Mouse (Mus musculus): ENCODE results near the gene Khdrbs1.
A peak's percentile ranks its signal among the peaks of the same experiment; 100 is the strongest.
"Not testable (repeated sequence)": the region's sequence is repeated elsewhere in the genome, so short reads cannot be mapped to it uniquely, and the experiment has no call there.

The Khdrbs1 gene

DNA sequence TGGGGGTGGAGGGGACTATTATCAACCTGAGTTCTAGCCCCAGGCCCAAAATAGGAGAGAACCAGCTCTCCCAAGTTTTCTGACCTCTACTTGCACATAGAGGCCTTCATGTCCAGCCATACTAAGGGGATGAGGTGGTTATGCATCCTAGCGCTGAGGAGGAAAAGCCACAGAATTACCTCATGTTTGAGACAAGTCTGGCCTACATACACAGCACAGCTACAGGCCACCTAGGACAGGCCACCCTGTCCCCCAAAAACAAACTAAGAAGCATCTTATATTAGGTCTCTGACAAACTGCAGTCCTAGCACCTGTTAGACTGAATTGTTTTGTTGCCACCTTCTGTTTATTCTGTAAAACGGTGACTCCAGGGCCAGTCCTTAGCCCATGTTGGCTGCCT is 1.4 kb upstream of the Khdrbs1 start:
- DNase-seq (ENCODE audit: low read depth, low spot score): no peak

DNA sequence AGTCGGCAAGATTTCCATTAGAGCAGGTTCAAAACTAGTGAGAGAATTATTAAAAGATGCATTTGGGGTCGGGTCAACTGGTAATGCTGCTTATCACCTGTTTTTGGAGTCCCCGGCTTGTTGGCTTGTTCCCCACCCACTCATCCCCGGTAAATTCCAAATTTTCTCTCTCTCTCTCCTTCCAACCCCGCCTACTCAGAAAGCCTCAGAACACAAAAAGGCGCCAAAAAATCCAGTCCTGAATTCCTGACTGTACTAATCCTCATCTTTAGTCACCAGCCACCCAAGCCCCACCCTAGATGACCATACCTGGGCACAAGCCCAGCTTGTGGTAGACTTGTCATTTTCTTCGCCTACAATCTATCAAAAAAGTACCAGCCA is 897 bp upstream of the Khdrbs1 start:
- no peak for DNase-seq (ENCODE audit: low read depth, low spot score)

DNA sequence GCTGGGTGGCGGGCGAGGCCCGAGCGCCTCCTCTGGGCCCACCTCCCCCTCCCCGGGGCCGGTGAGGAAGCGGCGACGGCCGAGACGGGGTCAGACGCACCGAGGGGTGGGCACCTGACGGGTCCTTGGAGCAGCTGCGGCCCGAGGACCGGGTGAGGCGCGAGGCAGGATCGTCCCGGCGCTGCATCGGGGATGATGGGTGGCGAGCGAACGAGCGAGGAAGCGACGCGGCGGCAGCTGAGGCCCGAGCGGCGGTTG is 200 bp downstream of the Khdrbs1 start:
- DNase-seq (ENCODE audit: low read depth, low spot score): no peak

GRCm38 (mm10) chr4:129741251-129741973 is 691 bp downstream of the Khdrbs1 start:
- DNase-seq (ENCODE audit: low read depth, low spot score): peak; percentile 41

GRCm38 (mm10) chr4:129739111-129739645 is 2.9 kb downstream of the Khdrbs1 start:
- no peak for DNase-seq (ENCODE audit: low read depth, low spot score)

DNA sequence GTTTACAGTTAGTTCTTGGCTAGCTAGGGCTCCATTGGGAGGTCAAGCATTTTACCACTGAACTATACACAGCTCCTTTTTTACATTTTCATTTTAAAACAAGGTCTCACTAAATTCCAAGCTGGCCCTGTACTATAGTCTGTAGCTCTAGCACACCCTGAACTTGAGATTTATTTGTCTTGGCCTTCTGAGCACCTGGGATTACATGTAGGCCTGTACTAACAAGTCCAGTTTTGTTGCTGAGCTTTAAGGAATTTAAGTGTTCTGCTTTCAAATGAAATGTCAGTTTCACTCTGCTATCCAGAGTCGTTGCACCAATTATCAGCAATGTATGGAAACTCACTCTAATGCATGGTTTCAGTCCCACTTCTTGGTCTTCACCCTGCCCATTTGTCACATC is 5.9 kb downstream of the Khdrbs1 start:
- no peak for DNase-seq (ENCODE audit: low read depth, low spot score)

GRCm38 (mm10) chr4:129735485-129735884 is 6.6 kb downstream of the Khdrbs1 start:
- peak; percentile 33 for DNase-seq (ENCODE audit: low read depth, low spot score)

- no peak for DNase-seq (ENCODE audit: low read depth, low spot score)
Observed at GRCm38 (mm10) chr4:129731423-129731822, 10.7 kb downstream of the Khdrbs1 start.

- DNase-seq (ENCODE audit: low read depth, low spot score): no peak
Observed at GRCm38 (mm10) chr4:129716310-129716709, 25.8 kb downstream of the Khdrbs1 start.

DNA sequence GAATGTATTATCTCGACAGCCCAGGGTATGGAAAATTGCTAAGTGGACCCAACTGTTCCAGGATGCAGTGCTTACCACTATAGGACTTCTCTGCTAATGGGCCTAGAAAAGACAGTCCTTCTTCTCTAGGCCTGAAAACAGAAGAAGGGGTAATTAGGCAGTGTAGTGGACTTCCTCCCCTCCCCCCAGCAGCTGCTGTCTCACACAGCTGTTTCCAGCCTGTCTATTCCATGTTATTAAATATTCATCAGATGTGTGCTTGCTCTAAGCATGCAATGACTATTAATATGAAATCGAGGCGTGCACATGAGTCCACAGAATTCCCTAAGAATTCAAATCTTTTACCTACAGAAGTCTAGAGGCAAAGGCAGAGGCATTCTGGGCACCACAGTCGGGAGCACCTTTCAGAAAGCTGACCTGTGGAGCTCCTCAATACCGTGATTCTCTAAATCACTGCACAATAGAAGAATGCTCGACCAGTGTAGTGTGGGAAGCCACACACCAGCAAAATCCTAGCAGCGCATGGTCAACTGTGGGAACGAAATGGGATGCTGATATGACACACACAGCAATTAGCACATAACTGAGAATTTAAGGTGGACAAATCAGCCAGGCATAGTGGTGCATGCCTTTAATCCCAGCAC is 32.5 kb downstream of the Khdrbs1 start:
- DNase-seq (ENCODE audit: low read depth, low spot score): no peak

GRCm38 (mm10) chr4:129706750-129707149 is 35.4 kb downstream of the Khdrbs1 start:
- DNase-seq (ENCODE audit: low read depth, low spot score): no peak

DNA sequence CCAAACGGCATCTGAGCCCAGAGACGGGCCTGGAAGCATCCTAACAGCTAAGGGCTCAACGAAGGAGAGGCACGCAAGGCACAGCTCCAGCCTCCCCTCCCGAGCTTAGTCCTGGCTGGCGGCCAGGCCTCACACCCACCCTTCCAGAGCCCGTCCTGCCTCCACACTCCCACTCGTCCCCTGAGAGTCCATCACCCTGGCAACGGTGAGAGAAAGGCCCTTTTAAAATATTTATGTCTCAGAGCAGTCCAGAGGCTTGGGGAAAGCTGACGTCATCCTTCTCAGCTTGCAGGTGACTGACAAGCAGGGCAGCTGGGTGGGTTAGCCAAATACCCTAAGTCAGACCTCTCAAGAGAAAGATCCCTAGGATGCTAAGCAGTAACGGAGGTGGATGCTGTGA is 39.6 kb downstream of the Khdrbs1 start:
- peak; percentile 21 for DNase-seq (ENCODE audit: low read depth, low spot score)

DNA sequence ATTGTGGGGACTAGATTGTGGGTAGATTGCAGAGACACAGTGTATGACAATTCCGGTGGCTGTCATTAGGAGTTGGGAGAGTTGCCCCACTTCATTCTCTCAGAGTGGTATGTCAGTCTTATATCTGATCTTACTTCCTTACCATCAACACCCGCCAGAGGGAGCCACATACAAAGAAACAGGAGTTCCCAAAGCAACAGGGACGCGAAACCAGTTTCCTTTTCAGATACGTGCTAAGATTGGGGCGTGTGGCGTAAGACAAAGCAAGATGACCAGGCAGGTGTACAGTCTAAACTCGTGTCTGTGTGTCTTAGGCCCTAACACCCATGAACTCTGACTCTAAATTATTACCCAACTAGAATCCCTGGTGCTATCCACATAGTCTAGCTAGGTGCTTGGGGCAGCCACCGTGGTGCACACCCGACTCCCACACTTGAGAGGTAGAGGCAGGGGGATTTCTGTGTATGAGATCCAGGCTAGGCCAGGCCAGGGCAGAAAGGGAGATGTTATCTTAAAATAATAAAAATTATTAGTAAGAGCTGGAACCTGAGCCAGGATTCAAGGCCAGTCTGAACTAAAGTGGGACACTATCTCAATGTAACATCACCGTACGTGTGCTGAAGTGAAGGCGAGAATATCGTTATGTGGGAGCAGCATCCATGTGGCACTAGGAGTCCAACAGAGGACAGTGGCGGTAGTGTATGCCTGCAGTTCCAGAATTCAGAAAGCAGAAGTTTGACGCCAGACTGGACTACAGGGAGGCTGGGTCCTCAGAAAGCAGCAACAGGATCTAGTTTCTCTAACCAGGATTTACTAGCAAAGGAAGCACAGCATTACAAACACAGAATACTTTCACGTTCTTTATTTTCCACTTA is 40.4 kb downstream of the Khdrbs1 start:
- DNase-seq (ENCODE audit: low read depth, low spot score): peak; percentile 82

DNA sequence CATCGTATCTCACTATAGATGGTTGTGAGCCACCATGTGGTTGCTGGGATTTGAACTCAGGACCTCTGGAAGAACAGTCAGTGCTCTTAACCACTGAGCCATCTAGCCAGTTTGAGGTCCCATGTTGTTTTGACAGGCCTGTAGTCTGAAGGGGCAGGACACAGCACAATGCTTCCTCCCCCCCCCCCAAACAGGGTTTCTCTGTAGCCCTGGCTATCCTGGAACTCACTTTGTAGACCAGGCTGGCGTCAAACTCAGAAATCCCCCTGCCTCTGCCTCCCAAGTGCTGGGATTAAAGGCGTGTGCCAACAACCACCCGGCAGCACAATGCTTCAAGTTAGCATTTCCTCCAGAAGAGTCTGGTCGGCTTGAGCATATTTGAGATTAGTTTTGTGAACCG is 41.4 kb downstream of the Khdrbs1 start:
- not testable (repeated sequence) for DNase-seq (ENCODE audit: low read depth, low spot score)

GRCm38 (mm10) chr4:129700216-129700615 is 41.9 kb downstream of the Khdrbs1 start:
- DNase-seq (ENCODE audit: low read depth, low spot score): no peak

GRCm38 (mm10) chr4:129697191-129697590 is 44.9 kb downstream of the Khdrbs1 start:
- no peak for DNase-seq (ENCODE audit: low read depth, low spot score)

GRCm38 (mm10) chr4:129696158-129696985 is 45.7 kb downstream of the Khdrbs1 start, which contains the start of gene Tmem39b:
Gene Tmem39b (minus strand): TSS chr4:129696838.
- DNase-seq (ENCODE audit: low read depth, low spot score): peak; percentile 93

DNA sequence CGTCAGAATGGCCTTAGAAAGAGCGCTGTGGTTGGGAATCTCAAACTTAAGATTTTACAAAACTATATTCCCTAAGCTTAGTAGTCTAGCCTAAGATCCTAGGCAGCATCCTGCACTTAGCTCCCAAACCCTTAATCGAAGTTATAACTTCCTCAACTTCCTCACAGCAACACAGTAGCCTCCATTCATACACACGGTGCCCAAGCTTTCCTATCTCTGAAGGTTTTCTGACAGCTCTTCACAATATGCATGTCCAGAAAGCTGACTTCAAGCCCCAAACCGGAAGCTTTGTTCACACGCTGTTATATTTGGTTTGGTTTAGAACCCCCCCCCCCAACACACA is 46.3 kb downstream of the Khdrbs1 start:
- no peak for DNase-seq (ENCODE audit: low read depth, low spot score)

GRCm38 (mm10) chr4:129684531-129684930 is 57.6 kb downstream of the Khdrbs1 start:
- no peak for DNase-seq (ENCODE audit: low read depth, low spot score)

GRCm38 (mm10) chr4:129683901-129684493 is 58.1 kb downstream of the Khdrbs1 start:
- no peak for DNase-seq (ENCODE audit: low read depth, low spot score)

DNA sequence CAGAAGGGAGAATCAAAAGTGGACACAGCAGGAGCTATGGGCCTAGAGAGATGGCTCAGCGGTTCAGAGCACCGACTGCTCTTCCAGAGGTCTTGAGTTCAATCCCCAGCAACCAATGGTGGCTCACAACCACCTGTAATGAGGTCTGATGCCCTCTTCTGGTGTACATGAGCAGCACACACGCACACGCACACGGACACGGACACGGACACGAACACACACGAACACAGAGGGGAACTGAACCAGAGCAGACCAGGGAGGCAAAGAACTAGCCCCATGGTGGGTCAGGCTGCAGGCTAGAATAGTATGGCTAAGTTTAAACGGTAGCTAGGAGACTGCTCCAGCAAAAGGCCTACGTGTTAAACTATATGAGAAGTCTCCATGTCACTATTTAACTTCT is 60.3 kb downstream of the Khdrbs1 start:
- DNase-seq (ENCODE audit: low read depth, low spot score): no peak
